10 mouse cellular contexts compared by ENCODE assay signal in the genomic region with DNA sequence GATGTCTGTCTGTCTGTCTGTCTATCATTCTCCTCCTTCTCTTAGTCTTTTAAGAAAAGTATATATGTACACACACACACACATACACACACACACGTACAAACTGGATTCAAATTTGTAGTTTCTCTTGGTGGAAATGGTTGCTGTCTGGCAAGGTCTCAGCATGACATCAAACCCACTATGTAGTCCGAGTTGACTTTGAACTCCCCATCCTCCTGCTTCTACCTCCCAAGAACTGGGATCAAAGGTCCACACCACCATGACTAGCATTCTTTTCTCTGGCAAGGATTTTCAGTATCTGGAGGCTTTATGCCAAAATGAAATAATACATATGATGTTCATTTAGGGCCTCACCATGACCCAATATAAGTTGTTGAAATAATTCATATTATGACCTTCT. TPM values are rescaled to one million over a fixed set of nuclear protein-coding genes. Genes with fewer than 3 reads are reported as not detected.
DNase-seq lines count a peak whose midpoint lies in the region; ATAC-seq and TF ChIP-seq lines count a peak whose summit lies in the region.
"Had no signal": no experiment of that assay in that cellular context is flagged by ENCODE, and none has a peak within 500 bp of the region (broad histone marks: within the 10 kb centered on the region; RNA-seq: fewer than 3 reads in every experiment).

No protein-coding gene starts in this region.

- no peaks in the 10 kb centered on the region for H3K27me3 ChIP-seq in hindbrain, embryonic 12.5 days
- H3K27me3 ChIP-seq in hindbrain, embryonic 10.5 days (ENCODE audit: insufficient read depth, poor library complexity, severe bottlenecking): no peaks in the 10 kb centered on the region
- no peaks in the 10 kb centered on the region for H3K27me3 ChIP-seq in lung, postnatal 0 days (replicated peaks; ENCODE audit: insufficient read depth, low read length)

- TF ChIP-seq CTCF in lung, postnatal 0 days (IDR thresholded peaks at IDR 0.05): no peak

- no peak overlapping the region for H3K27ac ChIP-seq in hindbrain, embryonic 12.5 days
- no peak overlapping the region for H3K27ac ChIP-seq in hindbrain, embryonic 10.5 days
- H3K27ac ChIP-seq in lung, postnatal 0 days (ENCODE audit: low read length): peak overlapping the region; percentile 63; the same call in 1 of the 2 replicates

- no peak for ATAC-seq in hindbrain, embryonic 12.5 days (ENCODE audit: low FRiP score)
- no peak for ATAC-seq in lung, postnatal 0 days
- no peak for ATAC-seq in CD4-positive, CD25-positive, alpha-beta regulatory T cell, adult 4 months

- H3K36me3 ChIP-seq in hindbrain, embryonic 12.5 days: no peaks in the 10 kb centered on the region
- H3K36me3 ChIP-seq in hindbrain, embryonic 10.5 days: no peaks in the 10 kb centered on the region
- no peaks in the 10 kb centered on the region for H3K36me3 ChIP-seq in lung, postnatal 0 days (ENCODE audit: insufficient read depth, low read length)

- DNase-seq in cerebellum, adult 9-10 months: peak; percentile 15
- DNase-seq in cerebellum, postnatal 10 days: no peak
- no peak for DNase-seq in hindbrain, embryonic 10.5 days (ENCODE audit: low spot score)
- no peak for DNase-seq in lung, postnatal 0 days (ENCODE audit: low spot score)
- DNase-seq in lung, postnatal 14 days: no peak
- DNase-seq in urinary bladder, adult 2 months (ENCODE audit: low spot score): no peak

- 75% methylated on average over 2 of the region's 2 CpGs for WGBS in hindbrain, embryonic 12.5 days
- 69% methylated on average over 2 of the region's 2 CpGs for WGBS in hindbrain, embryonic 10.5 days
- WGBS in lung, postnatal 0 days: 65% methylated on average over 2 of the region's 2 CpGs

- no peak overlapping the region for H3K4me3 ChIP-seq in hindbrain, embryonic 12.5 days
- H3K4me3 ChIP-seq in hindbrain, embryonic 10.5 days: no peak overlapping the region
- no peak overlapping the region for H3K4me3 ChIP-seq in lung, postnatal 0 days (ENCODE audit: low read depth, low read length)
- H3K4me3 ChIP-seq: myocyte had no signal

- no peaks in the 10 kb centered on the region for H3K9me3 ChIP-seq in hindbrain, embryonic 12.5 days (replicated peaks)
- no peaks in the 10 kb centered on the region for H3K9me3 ChIP-seq in hindbrain, embryonic 10.5 days
- no peaks in the 10 kb centered on the region for H3K9me3 ChIP-seq in lung, postnatal 0 days (ENCODE audit: low read length)

- H3K4me2 ChIP-seq in hindbrain, embryonic 12.5 days (replicated peaks): 0 out of 2 replicates have a peak overlapping the region, but pooled peaks have one; percentile 25
- no peak overlapping the region for H3K4me2 ChIP-seq in lung, postnatal 0 days (replicated peaks; ENCODE audit: low read depth, low read length)

- no peaks in the 10 kb centered on the region for H3K4me1 ChIP-seq in hindbrain, embryonic 12.5 days
- H3K4me1 ChIP-seq in hindbrain, embryonic 10.5 days (replicated peaks): peaks cover 5% of the 10 kb centered on the region; the same call in 1 of the 2 replicates
- peaks cover 3% of the 10 kb centered on the region; the same call in 1 of the 2 replicates for H3K4me1 ChIP-seq in lung, postnatal 0 days (ENCODE audit: insufficient read depth, low read depth, low read length)

- no peak overlapping the region for H3K9ac ChIP-seq in hindbrain, embryonic 12.5 days
- H3K9ac ChIP-seq in lung, postnatal 0 days (replicated peaks; ENCODE audit: low read depth): no peak overlapping the region
- H3K9ac ChIP-seq: liver, postnatal 0 days had no signal

- no peak for TF ChIP-seq EP300 in lung, postnatal 0 days (IDR thresholded peaks at IDR 0.05)

RNA-seq across cellular contexts. Expression of gene Grb2, which starts 14.8 kb away (rescaled TPM):
- 151 and 164 TPM in 2 replicates for polyA plus RNA-seq in hindbrain, embryonic 12.5 days (2016; fragmentation: Nextera tagmentation; extraction: Ambion mirVana)
- 92.7 and 119 TPM in 2 replicates for polyA plus RNA-seq in hindbrain, embryonic 10.5 days (2016; fragmentation: Nextera tagmentation; extraction: Ambion mirVana)
- 62.8 and 75.9 TPM in 2 replicates for polyA plus RNA-seq in lung, postnatal 0 days (2015; fragmentation: Nextera tagmentation; extraction: Ambion mirVana)
- polyA plus RNA-seq in CD4-positive, CD25-positive, alpha-beta regulatory T cell, adult 4 months (2017; shearing (Covaris generic)): 10 to 100 TPM; 28.8 to 30.9 TPM
- polyA plus RNA-seq in urinary bladder, adult 2 months (2012; rRNA removed): 57.2 and 62.8 TPM in 2 replicates

RNA-seq across cellular contexts. Expression of gene Tmem94, which starts 42.0 kb away (rescaled TPM):
- 41.6 and 42.1 TPM in 2 replicates for polyA plus RNA-seq in hindbrain, embryonic 12.5 days (2016; fragmentation: Nextera tagmentation; extraction: Ambion mirVana)
- 42.0 and 47.4 TPM in 2 replicates for polyA plus RNA-seq in hindbrain, embryonic 10.5 days (2016; fragmentation: Nextera tagmentation; extraction: Ambion mirVana)
- polyA plus RNA-seq in lung, postnatal 0 days (2015; fragmentation: Nextera tagmentation; extraction: Ambion mirVana): 17.0 and 19.4 TPM in 2 replicates
- 10 to 100 TPM in 1 of 2 experiments, 1 to 10 TPM in 1; 8.5 to 17.5 TPM for polyA plus RNA-seq in CD4-positive, CD25-positive, alpha-beta regulatory T cell, adult 4 months (2017; shearing (Covaris generic))
- 20.8 and 25.9 TPM in 2 replicates for polyA plus RNA-seq in urinary bladder, adult 2 months (2012; rRNA removed)
